Mouse (Mus musculus): ENCODE data around the gene Tagln2.

DNA sequence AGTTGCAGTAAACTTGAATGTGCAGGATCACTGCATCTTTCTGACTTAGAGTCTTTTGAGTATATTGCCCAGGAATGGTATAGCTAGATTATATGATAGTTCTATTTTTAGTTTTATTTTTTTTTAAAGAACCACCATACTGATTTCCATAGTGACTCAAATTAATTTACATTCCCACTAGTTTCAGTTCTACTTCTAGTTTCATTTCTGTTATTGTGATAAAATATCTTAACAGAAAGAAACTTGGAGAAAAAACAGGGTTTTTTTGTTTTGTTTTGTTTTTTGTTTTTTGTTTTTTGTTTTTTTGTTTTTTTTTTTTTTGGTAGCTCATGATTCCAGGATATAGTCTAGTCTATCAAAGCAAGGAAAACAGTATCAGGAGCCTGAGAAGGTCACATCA lies 26.9 kb upstream of the Tagln2 start:
- TF ChIP-seq POLR2A (IDR thresholded peaks at IDR 0.05; ENCODE audit: low read depth, low read length) (no peak), CTCF (conservative IDR thresholded peaks at IDR 0.05; ENCODE audit: insufficient read depth, insufficient read length, low read depth, low read length) (no peak)

Data from kidney, adult 2 months (tissue).